Mouse (Mus musculus) olfactory bulb, adult 2 months (tissue): ENCODE data around the gene Lmtk2.

Experiments
- CTCF ChIP-seq: fragments of 200-500 bp; IDR thresholded peaks from 2 replicates; pipeline ENCODE4 v1.5.1; 2012; ENCODE audit warnings: low read depth, mild to moderate bottlenecking, low read length, moderate library complexity; ENCODE audit not compliant: insufficient read depth
- POLR2A ChIP-seq: fragments of 200-500 bp; IDR thresholded peaks from 2 replicates; pipeline ENCODE4 v1.6.1; 2012; ENCODE audit warnings: mild to moderate bottlenecking, low read depth, low read length, moderate library complexity; ENCODE audit not compliant: insufficient read depth

GRCm38 (mm10) chr5:144206069-144206468 lies 105.8 kb downstream of the Lmtk2 start:
- TF ChIP-seq CTCF = no peak
- TF ChIP-seq POLR2A = no peak
